Mouse (Mus musculus): ENCODE measurements at regions not wholly inside any gene's neighbourhood (a gene's known extent, or its start where the extent isn't known, plus 50 kb on each side); places are given as distances from the start of the nearest gene placed in this dataset.

GRCm38 (mm10) chr3:134611516-134612297, 217.1 kb upstream of the Tacr3 start:
- TF ChIP-seq CTCF (IDR thresholded peaks at IDR 0.05; ENCODE audit: insufficient read depth, low read length) (no peak), POLR2A (IDR thresholded peaks at IDR 0.05; ENCODE audit: borderline replicate concordance, extremely low read depth, low read depth, low read length) (no peak)

Measured in lung, adult 2 months (tissue).